Mouse (Mus musculus): ENCODE results near the gene Gm45062. TPM values are rescaled to one million over a fixed set of nuclear protein-coding genes. Genes with fewer than 3 reads are reported as not detected.

The Gm45062 gene
- polyA plus RNA-seq, 1 experiment, result 2.0 TPM

DNA sequence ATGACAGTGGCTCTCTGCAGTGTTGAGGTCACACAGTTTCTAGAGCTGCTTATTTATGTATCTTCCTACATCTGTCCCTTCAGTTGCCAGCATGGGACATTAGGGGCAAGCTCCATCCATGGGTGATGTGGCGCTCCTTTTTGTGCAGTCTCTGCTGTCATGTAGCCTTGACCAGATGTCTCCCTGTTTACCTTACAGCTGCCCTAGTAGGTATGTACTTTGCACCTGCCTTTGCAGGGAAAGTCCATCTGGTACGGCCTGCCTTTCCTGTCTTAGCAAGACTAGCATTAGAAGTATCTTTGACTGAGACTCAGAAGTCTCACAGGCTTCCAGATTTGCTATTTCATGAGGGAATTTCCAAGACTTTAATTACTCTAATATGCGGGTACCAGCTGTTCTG lies 11.8 kb downstream of the Gm45062 start:
- no peaks in the 10 kb centered on the region for H3K27me3 ChIP-seq (replicated peaks; ENCODE audit: control insufficient read depth, insufficient read depth, low read length)
- DNase-seq, result peak; percentile 8
- no peak overlapping the region for H3K4me3 ChIP-seq (ENCODE audit: insufficient read depth, low read depth, low read length)
- 80% methylated on average over 3 of the region's 3 CpGs for WGBS
- no peak for TF ChIP-seq CTCF (conservative IDR thresholded peaks at IDR 0.05; ENCODE audit: insufficient read depth, insufficient read length, low read depth, low read length)
- TF ChIP-seq POLR2A (IDR thresholded peaks at IDR 0.05; ENCODE audit: low read depth, low read length), result no peak
- H3K36me3 ChIP-seq (ENCODE audit: control insufficient read depth, insufficient read depth, low read length), result no peaks in the 10 kb centered on the region
- peaks cover 3% of the 10 kb centered on the region; the same call in 1 of the 2 replicates for H3K4me1 ChIP-seq (ENCODE audit: control insufficient read depth, insufficient read depth, low read length)
- no peak overlapping the region for H3K27ac ChIP-seq (ENCODE audit: insufficient read depth, low read depth, low read length)

DNA sequence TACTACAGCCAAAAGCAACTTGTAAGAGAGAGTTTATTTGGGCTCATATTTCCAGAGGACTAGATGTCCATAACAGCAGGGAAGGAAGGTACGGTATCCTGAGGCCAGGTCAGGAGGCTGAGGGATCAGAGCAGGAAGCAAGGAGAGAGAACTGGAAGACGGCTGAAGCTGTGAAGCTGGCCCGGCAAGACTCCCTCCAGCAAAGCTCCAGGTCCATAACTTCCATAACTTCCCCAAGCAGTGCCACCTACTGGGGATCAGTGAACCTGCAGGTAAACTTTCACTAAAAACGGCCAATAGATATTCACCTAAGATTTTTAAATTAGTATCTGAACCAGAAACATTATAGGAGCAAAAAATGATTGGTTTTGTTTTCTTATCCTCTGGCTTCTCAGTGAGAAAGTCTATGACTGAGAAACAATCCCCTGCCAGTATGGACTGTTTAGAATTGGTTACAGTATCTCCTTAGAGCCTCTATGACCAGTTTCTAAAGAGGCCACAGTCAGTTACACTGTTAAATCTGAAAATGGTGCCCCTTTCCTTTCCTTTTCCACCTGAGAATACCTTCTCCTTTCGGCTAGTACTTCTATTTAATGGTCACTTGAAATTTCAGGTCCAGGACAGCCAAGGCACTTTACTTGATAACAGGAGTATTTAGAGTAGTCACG lies 15.3 kb downstream of the Gm45062 start:
- no peaks in the 10 kb centered on the region; the same call in 1 of the 2 replicates for H3K4me1 ChIP-seq (ENCODE audit: control insufficient read depth, insufficient read depth, low read length)
- no peaks in the 10 kb centered on the region for H3K27me3 ChIP-seq (replicated peaks; ENCODE audit: control insufficient read depth, insufficient read depth, low read length)
- DNase-seq, result peak; percentile 65
- no peaks in the 10 kb centered on the region for H3K36me3 ChIP-seq (ENCODE audit: control insufficient read depth, insufficient read depth, low read length)
- H3K27ac ChIP-seq (ENCODE audit: insufficient read depth, low read depth, low read length), result no peak overlapping the region
- no peak overlapping the region for H3K4me3 ChIP-seq (ENCODE audit: insufficient read depth, low read depth, low read length)
- TF ChIP-seq CTCF (conservative IDR thresholded peaks at IDR 0.05; ENCODE audit: insufficient read depth, insufficient read length, low read depth, low read length) (peak; percentile 62), POLR2A (IDR thresholded peaks at IDR 0.05; ENCODE audit: low read depth, low read length) (no peak)
- 27% methylated on average over 6 of the region's 6 CpGs for WGBS

DNA sequence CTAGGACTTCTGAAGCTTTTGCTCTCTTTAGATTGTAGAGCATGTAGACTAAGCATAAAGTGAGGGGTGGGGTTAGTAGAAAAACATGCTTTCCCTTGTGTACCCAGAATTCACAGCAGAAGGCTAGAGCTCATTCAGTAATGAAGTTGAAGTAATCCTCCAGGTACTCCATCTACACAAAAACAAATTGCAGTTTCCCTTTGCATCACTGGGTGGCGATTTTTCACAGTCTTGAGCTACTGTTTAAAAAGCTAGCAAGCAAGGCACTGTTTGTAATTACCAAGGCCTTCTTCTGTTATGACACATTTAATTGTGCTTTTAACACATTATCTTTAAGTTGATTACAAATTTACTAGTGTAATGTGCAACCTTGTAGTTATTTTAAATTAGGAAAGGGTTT lies 15.8 kb downstream of the Gm45062 start:
- 5% methylated on average over 1 of the region's 1 CpGs for WGBS
- peak; percentile 79 for DNase-seq
- Histone ChIP-seq H3K4me3 (ENCODE audit: insufficient read depth, low read depth, low read length) (no peak overlapping the region), H3K4me1 (ENCODE audit: control insufficient read depth, insufficient read depth, low read length) (no peaks in the 10 kb centered on the region), H3K27me3 (replicated peaks; ENCODE audit: control insufficient read depth, insufficient read depth, low read length) (no peaks in the 10 kb centered on the region), H3K36me3 (ENCODE audit: control insufficient read depth, insufficient read depth, low read length) (no peaks in the 10 kb centered on the region), H3K27ac (ENCODE audit: insufficient read depth, low read depth, low read length) (no peak overlapping the region)
- no peak for TF ChIP-seq POLR2A (IDR thresholded peaks at IDR 0.05; ENCODE audit: low read depth, low read length)
- TF ChIP-seq CTCF (conservative IDR thresholded peaks at IDR 0.05; ENCODE audit: insufficient read depth, insufficient read length, low read depth, low read length), result 0 out of 2 replicates have a peak, but pooled peaks have one; percentile 1

DNA sequence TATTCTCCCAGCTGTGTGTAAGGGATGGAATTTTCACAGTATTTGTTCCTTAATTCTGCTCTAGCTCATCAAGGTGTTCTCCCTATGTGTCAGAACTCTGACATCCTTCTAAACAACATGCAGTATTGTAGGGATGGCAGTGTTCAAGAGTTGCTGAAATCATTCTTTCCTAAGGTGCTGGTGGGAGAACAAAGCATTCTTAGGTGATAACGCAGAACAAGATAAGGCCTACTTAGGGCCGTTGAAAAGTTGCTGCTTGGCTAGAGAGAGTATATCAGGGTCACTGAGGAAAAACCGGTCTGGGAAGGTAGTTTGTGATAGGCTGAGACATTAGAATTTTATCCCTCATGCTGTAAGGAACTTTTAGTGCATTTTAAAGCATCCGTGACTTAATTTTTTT lies 17.2 kb downstream of the Gm45062 start:
- Histone ChIP-seq H3K27ac (ENCODE audit: insufficient read depth, low read depth, low read length) (no peak overlapping the region), H3K36me3 (ENCODE audit: control insufficient read depth, insufficient read depth, low read length) (no peaks in the 10 kb centered on the region), H3K27me3 (replicated peaks; ENCODE audit: control insufficient read depth, insufficient read depth, low read length) (no peaks in the 10 kb centered on the region), H3K4me3 (ENCODE audit: insufficient read depth, low read depth, low read length) (no peak overlapping the region), H3K4me1 (ENCODE audit: control insufficient read depth, insufficient read depth, low read length) (no peaks in the 10 kb centered on the region)
- no peak for TF ChIP-seq POLR2A (IDR thresholded peaks at IDR 0.05; ENCODE audit: low read depth, low read length)
- no peak for TF ChIP-seq CTCF (conservative IDR thresholded peaks at IDR 0.05; ENCODE audit: insufficient read depth, insufficient read length, low read depth, low read length)
- no peak for DNase-seq
- 85% methylated on average over 4 of the region's 4 CpGs for WGBS

DNA sequence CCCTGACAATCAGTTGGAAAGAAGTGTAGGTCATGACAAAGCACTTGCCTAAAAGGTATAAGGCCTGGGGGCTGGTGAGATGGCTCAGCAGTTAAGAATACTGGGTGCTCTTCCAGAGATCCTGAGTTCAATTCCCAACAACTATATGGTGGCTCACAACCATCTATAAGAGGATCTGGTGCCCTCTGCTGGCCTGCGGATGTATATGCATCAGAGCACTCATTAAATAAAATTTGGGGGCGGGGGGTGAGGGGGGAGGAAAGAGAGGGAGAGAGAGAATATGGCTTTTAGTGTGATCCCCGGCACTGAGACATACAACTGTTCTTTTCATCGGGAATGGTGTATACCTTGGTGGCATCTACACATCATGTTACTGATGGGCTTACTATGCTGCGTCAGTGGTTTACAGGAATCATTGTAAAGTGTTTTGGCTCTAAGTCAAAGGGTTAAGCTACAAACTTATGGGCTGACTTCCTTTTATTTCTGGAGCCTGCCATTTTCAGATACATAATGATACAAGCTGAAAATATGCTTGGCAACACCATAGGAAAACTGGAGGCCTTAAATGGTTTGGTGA lies 19.3 kb downstream of the Gm45062 start:
- TF ChIP-seq CTCF (conservative IDR thresholded peaks at IDR 0.05; ENCODE audit: insufficient read depth, insufficient read length, low read depth, low read length), result 0 out of 2 replicates have a peak, but pooled peaks have one; percentile 25
- no peak for TF ChIP-seq POLR2A (IDR thresholded peaks at IDR 0.05; ENCODE audit: low read depth, low read length)
- WGBS, result 84% methylated on average over 5 of the region's 5 CpGs
- Histone ChIP-seq H3K27me3 (replicated peaks; ENCODE audit: control insufficient read depth, insufficient read depth, low read length) (no peaks in the 10 kb centered on the region), H3K4me3 (ENCODE audit: insufficient read depth, low read depth, low read length) (no peak overlapping the region), H3K36me3 (ENCODE audit: control insufficient read depth, insufficient read depth, low read length) (no peaks in the 10 kb centered on the region), H3K4me1 (ENCODE audit: control insufficient read depth, insufficient read depth, low read length) (no peaks in the 10 kb centered on the region), H3K27ac (ENCODE audit: insufficient read depth, low read depth, low read length) (no peak overlapping the region)
- DNase-seq, result no peak

DNA sequence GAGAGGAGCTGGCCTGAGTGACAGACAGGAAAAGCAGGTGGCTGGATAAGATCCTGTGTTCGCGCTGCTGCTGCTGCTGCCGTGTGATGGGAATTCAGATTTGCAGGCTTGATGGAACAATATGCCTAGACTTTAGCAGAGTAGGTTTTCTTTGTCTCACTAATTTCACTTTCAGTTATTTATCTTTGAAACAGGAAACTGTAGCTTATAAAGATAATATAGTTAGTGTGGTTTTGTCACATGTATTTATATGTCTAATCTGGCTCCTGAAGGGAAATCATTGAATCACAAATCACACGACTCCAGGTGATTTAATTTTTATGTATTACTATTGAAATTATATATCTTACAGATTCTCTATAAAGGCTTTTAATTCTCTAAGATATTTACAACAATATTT lies 24.0 kb downstream of the Gm45062 start:
- Histone ChIP-seq H3K4me3 (ENCODE audit: insufficient read depth, low read depth, low read length) (no peak overlapping the region), H3K36me3 (ENCODE audit: control insufficient read depth, insufficient read depth, low read length) (no peaks in the 10 kb centered on the region), H3K27me3 (replicated peaks; ENCODE audit: control insufficient read depth, insufficient read depth, low read length) (no peaks in the 10 kb centered on the region), H3K4me1 (ENCODE audit: control insufficient read depth, insufficient read depth, low read length) (no peaks in the 10 kb centered on the region), H3K27ac (ENCODE audit: insufficient read depth, low read depth, low read length) (no peak overlapping the region)
- no peak for TF ChIP-seq POLR2A (IDR thresholded peaks at IDR 0.05; ENCODE audit: low read depth, low read length)
- no peak for TF ChIP-seq CTCF (conservative IDR thresholded peaks at IDR 0.05; ENCODE audit: insufficient read depth, insufficient read length, low read depth, low read length)
- DNase-seq, result no peak
- 76% methylated on average over 4 of the region's 4 CpGs for WGBS

DNA sequence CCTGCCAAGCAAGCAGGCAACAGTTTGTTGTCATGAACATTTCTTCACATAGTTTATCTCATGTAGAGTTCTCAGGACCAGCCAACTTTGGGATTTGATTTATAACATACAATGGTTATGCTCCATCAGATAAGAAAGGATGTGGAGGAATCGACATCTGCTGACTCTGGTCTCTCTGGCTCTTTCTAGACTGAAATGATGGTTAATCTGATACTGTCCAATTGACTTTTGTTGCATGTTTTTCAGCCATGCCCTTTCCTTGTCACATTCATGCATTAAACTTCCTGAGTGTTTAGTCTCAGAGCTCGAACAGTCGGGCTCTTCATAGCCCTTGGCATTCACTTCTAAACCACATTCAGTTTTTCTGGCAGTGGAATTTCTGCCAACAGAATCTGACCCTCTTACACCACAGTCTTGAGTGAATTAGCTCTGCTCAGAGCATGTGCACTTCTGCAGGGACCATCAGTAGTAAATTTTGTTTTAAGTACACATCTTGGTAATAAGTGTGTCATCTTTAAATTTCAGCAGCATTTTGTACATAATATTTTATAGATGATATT lies 26.2 kb downstream of the Gm45062 start:
- TF ChIP-seq POLR2A (IDR thresholded peaks at IDR 0.05; ENCODE audit: low read depth, low read length) (no peak), CTCF (conservative IDR thresholded peaks at IDR 0.05; ENCODE audit: insufficient read depth, insufficient read length, low read depth, low read length) (no peak)
- Histone ChIP-seq H3K4me1 (ENCODE audit: control insufficient read depth, insufficient read depth, low read length) (no peaks in the 10 kb centered on the region), H3K27me3 (replicated peaks; ENCODE audit: control insufficient read depth, insufficient read depth, low read length) (no peaks in the 10 kb centered on the region), H3K4me3 (ENCODE audit: insufficient read depth, low read depth, low read length) (no peak overlapping the region), H3K36me3 (ENCODE audit: control insufficient read depth, insufficient read depth, low read length) (no peaks in the 10 kb centered on the region), H3K27ac (ENCODE audit: insufficient read depth, low read depth, low read length) (no peak overlapping the region)
- WGBS, result 40% methylated on average over 3 of the region's 3 CpGs
- no peak for DNase-seq
